Mouse (Mus musculus) G1E-ER4 (cell line): ENCODE measurements around the gene Topors. TPM values are rescaled to one million over a fixed set of nuclear protein-coding genes. Genes with fewer than 3 reads are reported as not detected.

Experiments used
- GATA1 ChIP-seq: IDR thresholded peaks from one replicate; pipeline ENCODE4 v1.8.0; 2012; ENCODE audit warnings: low read length, inconsistent platforms
- polyA plus RNA-seq: library from polyadenylated mRNA; stranded (reverse); fragments of >175 nt; gene quantifications from 2 replicates; pipeline ENCODE4 v1.2.3, GENCODE M21; 2012

The Topors gene
- polyA plus RNA-seq, 1 experiment = 9.9 TPM

DNA sequence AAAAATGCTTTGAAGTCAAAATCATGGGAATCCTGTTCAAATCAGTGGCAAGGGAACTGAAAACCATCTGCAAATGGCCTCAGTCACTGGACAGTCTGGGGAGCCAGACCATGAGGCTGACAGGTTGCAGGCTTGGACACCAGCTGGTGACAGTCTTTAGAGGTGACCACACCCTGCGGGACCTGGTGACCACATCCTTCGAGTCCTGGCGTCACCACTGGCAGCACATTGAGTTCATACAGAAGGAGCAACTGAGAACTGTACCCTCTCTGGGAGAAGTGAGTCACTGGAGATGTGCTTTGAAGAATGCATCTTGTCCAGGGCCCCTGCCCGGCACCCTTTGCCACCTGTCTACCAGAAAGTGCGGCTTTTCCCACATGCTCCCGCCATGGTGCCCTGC lies 39.9 kb downstream of the Topors start:
- TF ChIP-seq GATA1 = no peak

DNA sequence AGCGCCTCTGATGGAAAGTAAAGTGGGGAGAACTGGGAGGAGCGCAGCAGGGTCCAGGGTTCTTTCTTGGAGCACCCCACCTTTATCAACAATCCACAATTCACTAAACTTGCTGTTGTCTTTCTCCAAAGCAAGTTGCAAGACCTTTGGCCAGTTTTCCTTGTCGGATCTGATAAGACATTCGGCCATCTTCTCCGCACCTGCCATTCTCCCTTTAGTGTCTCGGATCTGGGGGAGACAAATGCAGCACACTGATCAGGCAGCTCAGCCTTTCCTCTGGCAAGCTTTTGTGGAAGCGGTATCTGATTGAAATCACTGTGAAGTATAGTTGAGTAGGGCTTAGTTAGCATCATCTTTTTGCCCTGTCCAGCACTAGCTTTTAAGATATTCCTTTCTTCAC lies 41.8 kb downstream of the Topors start:
- TF ChIP-seq GATA1 = no peak

GRCm38 (mm10) chr4:40227131-40227530 lies 42.5 kb downstream of the Topors start:
- TF ChIP-seq GATA1 = no peak

GRCm38 (mm10) chr4:40226095-40226494 lies 43.6 kb downstream of the Topors start:
- TF ChIP-seq GATA1 = no peak

- TF ChIP-seq GATA1 = no peak
Measured at GRCm38 (mm10) chr4:40221876-40222585, 47.6 kb downstream of the Topors start.

GRCm38 (mm10) chr4:40221004-40221760 lies 48.5 kb downstream of the Topors start:
- no peak for TF ChIP-seq GATA1

GRCm38 (mm10) chr4:40220437-40220836 lies 49.2 kb downstream of the Topors start:
- no peak for TF ChIP-seq GATA1

DNA sequence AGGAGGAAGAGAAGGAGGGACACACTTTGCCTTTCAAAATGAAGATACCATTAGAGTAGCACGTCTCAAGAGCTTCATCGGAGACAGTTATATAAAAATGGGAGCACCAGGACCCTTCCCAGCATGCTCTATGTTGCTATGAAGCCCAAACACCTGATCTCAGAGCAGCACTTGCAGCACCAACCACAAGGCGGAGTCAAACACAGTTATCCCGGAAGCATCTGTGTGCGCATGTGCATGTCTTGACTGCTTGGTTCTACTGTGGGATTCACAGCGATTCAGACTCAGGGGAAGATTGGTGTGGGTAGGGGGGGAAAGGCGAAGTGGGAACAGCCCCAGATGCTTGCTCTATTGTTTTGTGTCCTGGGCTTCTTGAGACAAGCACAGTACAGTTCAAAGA lies 51.3 kb downstream of the Topors start:
- TF ChIP-seq GATA1 = no peak

- TF ChIP-seq GATA1 = no peak
Measured at GRCm38 (mm10) chr4:40217910-40218309, 51.7 kb downstream of the Topors start.

GRCm38 (mm10) chr4:40212177-40212576 lies 57.5 kb downstream of the Topors start:
- no peak for TF ChIP-seq GATA1

Other genes with a start within 250 kb of the Topors start
- 19.3 and 25.3 TPM in 2 replicates for gene Aco1, start 126.8 kb downstream of the Topors start, polyA plus RNA-seq
- gene Ddx58, start 30.0 kb downstream of the Topors start, polyA plus RNA-seq = 0.10 and 0.12 TPM in 2 replicates
- gene Smim27, start 271 bp downstream of the Topors start, polyA plus RNA-seq = 20.1 and 28.1 TPM in 2 replicates
- gene Ndufb6, start 9.6 kb upstream of the Topors start, polyA plus RNA-seq = 223 and 274 TPM in 2 replicates
- gene Tmem215, start 202.3 kb upstream of the Topors start, polyA plus RNA-seq = not detected in 2 replicates